Mouse (Mus musculus): Measurements from ENCODE around the gene Pdpn.
A peak's percentile ranks its signal among the peaks of the same experiment; 100 is the strongest.

Gene Pdpn

GRCm38 (mm10) chr4:143239117-143239516 lies 60.2 kb downstream of the Pdpn start:
- DNase-seq (ENCODE audit: low read depth), result no peak

GRCm38 (mm10) chr4:143238241-143239031 lies 60.9 kb downstream of the Pdpn start:
- DNase-seq (ENCODE audit: low read depth), result peak; percentile 79

GRCm38 (mm10) chr4:143231790-143232422 lies 67.5 kb downstream of the Pdpn start:
- DNase-seq (ENCODE audit: low read depth), result no peak

GRCm38 (mm10) chr4:143231110-143231509 lies 68.3 kb downstream of the Pdpn start:
- DNase-seq (ENCODE audit: low read depth), result no peak

GRCm38 (mm10) chr4:143227976-143228375 lies 71.4 kb downstream of the Pdpn start:
- no peak for DNase-seq (ENCODE audit: low read depth)

- no peak for DNase-seq (ENCODE audit: low read depth)
These were observed 73.5 kb downstream of the Pdpn start for GRCm38 (mm10) chr4:143225886-143226285.

GRCm38 (mm10) chr4:143219316-143219751 lies 80.0 kb downstream of the Pdpn start:
- peak; percentile 86 for DNase-seq (ENCODE audit: low read depth)

GRCm38 (mm10) chr4:143218858-143219257 lies 80.5 kb downstream of the Pdpn start:
- no peak for DNase-seq (ENCODE audit: low read depth)
